Mouse (Mus musculus): Measurements from ENCODE around the gene Dhx29. TPM values are rescaled to one million over a fixed set of nuclear protein-coding genes. Genes with fewer than 3 reads are reported as not detected.

Dhx29 gene
- total RNA-seq, 2 experiments from 2014 or later = 23.1 to 39.3 TPM

Other genes starting within 250 kb of the Dhx29 start
- 9.7 and 17.3 TPM in 2 replicates for gene Plpp1, start 126.7 kb upstream of the Dhx29 start, total RNA-seq (2014; fragmentation: Nextera tagmentation)
- gene Plpp1, start 126.7 kb upstream of the Dhx29 start, total RNA-seq (2017) = 8.3 and 19.3 TPM in 2 replicates
- 81.8 and 86.2 TPM in 2 replicates for gene Mtrex, start 56 bp upstream of the Dhx29 start, total RNA-seq (2014; fragmentation: Nextera tagmentation)
- 109 and 113 TPM in 2 replicates for gene Mtrex, start 56 bp upstream of the Dhx29 start, total RNA-seq (2017)
- not detected in 2 replicates for gene Ccno, start 60.3 kb downstream of the Dhx29 start, total RNA-seq (2014; fragmentation: Nextera tagmentation)
- 3.2 TPM in 1 of 2 replicates, not detected in the other for gene Ccno, start 60.3 kb downstream of the Dhx29 start, total RNA-seq (2017)
- not detected in 2 replicates for gene Mcidas, start 66.4 kb downstream of the Dhx29 start, total RNA-seq (2014; fragmentation: Nextera tagmentation)
- gene Mcidas, start 66.4 kb downstream of the Dhx29 start, total RNA-seq (2017) = not detected in 2 replicates
- gene Cdc20b, start 107.7 kb downstream of the Dhx29 start, total RNA-seq (2014; fragmentation: Nextera tagmentation) = not detected in 2 replicates
- gene Cdc20b, start 107.7 kb downstream of the Dhx29 start, total RNA-seq (2017) = not detected in 2 replicates
- not detected in 2 replicates for gene Gpx8, start 119.0 kb downstream of the Dhx29 start, total RNA-seq (2014; fragmentation: Nextera tagmentation)
- not detected in 2 replicates for gene Gpx8, start 119.0 kb downstream of the Dhx29 start, total RNA-seq (2017)
- gene Gzma, start 173.5 kb downstream of the Dhx29 start, total RNA-seq (2014; fragmentation: Nextera tagmentation) = 1.2 and 8.1 TPM in 2 replicates
- 42.0 TPM in 1 of 2 replicates, not detected in the other for gene Gzma, start 173.5 kb downstream of the Dhx29 start, total RNA-seq (2017)

Data from megakaryocyte-erythroid progenitor cell, adult 5-6 weeks (primary cell).